Mouse (Mus musculus): ENCODE results near the gene Olfr138.

Gene Olfr138

DNA sequence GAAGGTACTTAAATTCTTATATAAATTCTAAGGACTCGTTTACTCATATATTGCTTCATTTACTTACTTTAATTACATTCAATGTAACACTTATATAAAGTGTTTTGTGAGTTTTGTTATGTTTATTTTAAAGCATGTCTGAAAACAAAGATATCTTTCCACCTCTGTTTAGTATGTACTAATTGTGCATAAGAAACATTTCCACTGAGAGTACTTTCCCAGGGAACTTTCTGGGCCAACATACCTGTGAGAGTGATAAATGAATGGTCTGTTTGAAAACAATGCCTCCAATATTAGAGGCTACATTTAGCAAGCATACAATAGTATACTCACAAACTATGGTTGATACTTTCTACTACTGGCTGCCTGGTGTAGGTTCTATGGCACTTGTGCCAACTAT, at the start of gene Olfr138:
Gene Olfr138 (plus strand): TSS at position 301 of the 400 bp plus-strand sequence.
- no peak for DNase-seq (ENCODE audit: low spot score)

DNA sequence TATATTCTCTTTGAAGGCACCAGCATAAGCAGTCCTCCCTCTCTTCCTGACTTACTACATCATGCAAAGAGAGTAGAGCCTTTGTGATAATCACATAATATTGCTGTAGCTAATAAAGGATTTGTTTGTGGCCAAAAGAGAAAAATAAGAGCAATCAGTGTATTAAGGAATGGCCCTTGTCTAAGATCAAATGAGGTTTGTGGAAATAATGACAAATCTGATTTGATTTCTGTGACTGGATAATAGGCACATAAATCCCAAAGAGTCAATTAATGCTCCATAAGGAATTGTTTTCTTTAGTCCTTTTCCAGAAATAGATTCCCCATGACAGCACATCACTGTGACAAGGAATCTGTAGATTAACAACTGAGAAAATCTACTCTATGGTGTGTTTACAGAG, 46.6 kb downstream of the Olfr138 start, which contains the start of gene Olfr137:
Gene Olfr137 (minus strand): TSS at position 101 of the 400 bp plus-strand sequence.
- DNase-seq (ENCODE audit: low spot score), result no peak

Data from ovary, postnatal 14 days (tissue).